Mouse (Mus musculus): Measurements from ENCODE around the gene Mertk. TPM values are rescaled to one million over a fixed set of nuclear protein-coding genes. Genes with fewer than 3 reads are reported as not detected.

Mertk gene
- polyA plus RNA-seq, 1 experiment from 2014 or later, result 3.7 TPM

Other genes with a start within 250 kb of the Mertk start
- gene Spdye4c, start 107.7 kb upstream of the Mertk start, polyA plus RNA-seq (2015; fragmentation: Nextera tagmentation; extraction: Ambion mirVana), result not detected in 2 replicates
- gene Anapc1, start 11.6 kb upstream of the Mertk start, polyA plus RNA-seq (2015; fragmentation: Nextera tagmentation; extraction: Ambion mirVana), result 31.8 and 44.9 TPM in 2 replicates
- 26.4 and 27.2 TPM in 2 replicates for gene Tmem87b, start 119.2 kb downstream of the Mertk start, polyA plus RNA-seq (2015; fragmentation: Nextera tagmentation; extraction: Ambion mirVana)
- 1.2 and 2.7 TPM in 2 replicates for gene Fbln7, start 164.0 kb downstream of the Mertk start, polyA plus RNA-seq (2015; fragmentation: Nextera tagmentation; extraction: Ambion mirVana)
- gene Zc3h8, start 245.1 kb downstream of the Mertk start, polyA plus RNA-seq (2015; fragmentation: Nextera tagmentation; extraction: Ambion mirVana), result 5.6 TPM in 2 replicates

Measured in heart, embryonic 15.5 days (tissue).